In the genomic region with DNA sequence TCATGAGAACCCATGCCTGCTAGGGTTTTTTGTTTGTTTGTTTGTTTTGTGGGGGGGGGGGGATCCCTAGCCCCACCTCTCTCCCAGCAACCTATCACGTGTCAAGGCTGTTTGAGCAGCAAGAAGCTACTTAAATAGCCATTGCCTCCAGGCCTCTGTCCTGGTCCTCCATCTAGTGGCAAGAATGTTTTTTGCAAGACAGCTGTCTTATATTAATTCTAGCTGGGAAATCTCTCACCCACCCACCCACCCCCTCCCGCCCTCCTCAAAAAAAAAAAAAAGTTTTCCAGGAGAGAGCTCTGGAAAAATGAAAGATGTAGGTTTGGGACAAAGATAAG, we compare ENCODE assay signal across 7 mouse cellular contexts. TPM values are rescaled to one million over a fixed set of nuclear protein-coding genes. Genes with fewer than 3 reads are reported as not detected.
DNase-seq lines count a peak whose midpoint lies in the region; ATAC-seq and TF ChIP-seq lines count a peak whose summit lies in the region.

No protein-coding gene starts in this region.

- DNase-seq in liver, adult 2 months (ENCODE audit: extremely low read depth, low read depth, low spot score), result peak; percentile 22
- peak; percentile 64 for DNase-seq in forelimb bud, embryonic 11.5 days (ENCODE audit: low read depth, low spot score)
- DNase-seq in left cerebral cortex, postnatal 4 days, result peak; percentile 33
- DNase-seq in B cell, adult 2 months, result no peak

- intact Hi-C loops in left cerebral cortex, postnatal 4 days (cut with DNase I), result no loop called here

- no peaks in the 10 kb centered on the region for H3K79me2 ChIP-seq in liver, adult 2 months (ENCODE audit: control insufficient read depth, insufficient read depth, low read length)

- no peak overlapping the region for H3K27ac ChIP-seq in liver, adult 2 months (replicated peaks; ENCODE audit: insufficient read depth, low read depth, low read length)
- H3K27ac ChIP-seq in liver, embryonic 12.5 days, result no peak overlapping the region
- H3K27ac ChIP-seq in cortical plate, adult 2 months (ENCODE audit: insufficient read depth, low read length), result no peak overlapping the region
- H3K27ac ChIP-seq in neural tube, embryonic 15.5 days (replicated peaks), result no peak overlapping the region

- no peak for TF ChIP-seq CTCF in liver, adult 2 months (IDR thresholded peaks at IDR 0.05; ENCODE audit: low read depth, low read length)
- TF ChIP-seq CTCF in cortical plate, adult 2 months (IDR thresholded peaks at IDR 0.05; ENCODE audit: extremely low read depth, insufficient read depth, low read length), result peak; percentile 24; the same call in 1 of the 2 replicates

- no peak overlapping the region for H3K9ac ChIP-seq in liver, adult 2 months (ENCODE audit: low read depth, low read length)
- no peak overlapping the region for H3K9ac ChIP-seq in liver, embryonic 12.5 days
- H3K9ac ChIP-seq in neural tube, embryonic 15.5 days (replicated peaks), result no peak overlapping the region

- ATAC-seq in liver, embryonic 12.5 days, result no peak
- peak; percentile 91 for ATAC-seq in neural tube, embryonic 15.5 days (ENCODE audit: low FRiP score)

- H3K4me3 ChIP-seq in liver, adult 2 months (ENCODE audit: insufficient read depth, low read depth, low read length), result no peak overlapping the region
- H3K4me3 ChIP-seq in liver, embryonic 12.5 days, result no peak overlapping the region
- no peak overlapping the region for H3K4me3 ChIP-seq in cortical plate, adult 2 months (ENCODE audit: insufficient read depth, low read length)
- H3K4me3 ChIP-seq in neural tube, embryonic 15.5 days (replicated peaks), result no peak overlapping the region

- 30% methylated on average over 2 of the region's 2 CpGs for WGBS in liver, adult 2 months
- 21% methylated on average over 2 of the region's 2 CpGs for WGBS in liver, embryonic 12.5 days (ENCODE audit: insufficient replicate concordance)
- WGBS in neural tube, embryonic 15.5 days, result 30% methylated on average over 2 of the region's 2 CpGs

- H3K9me3 ChIP-seq in liver, embryonic 12.5 days (replicated peaks), result no peaks in the 10 kb centered on the region
- H3K9me3 ChIP-seq in neural tube, embryonic 15.5 days (replicated peaks), result no peaks in the 10 kb centered on the region

- no peaks in the 10 kb centered on the region for H3K27me3 ChIP-seq in liver, adult 2 months (ENCODE audit: control insufficient read depth, insufficient read depth, low read length)
- H3K27me3 ChIP-seq in liver, embryonic 12.5 days (replicated peaks), result 0 out of 2 replicates have a peak, but pooled peaks cover 3% of the 10 kb centered on the region
- H3K27me3 ChIP-seq in neural tube, embryonic 15.5 days (replicated peaks), result no peaks in the 10 kb centered on the region

- H3K4me1 ChIP-seq in liver, adult 2 months (ENCODE audit: control insufficient read depth, insufficient read depth, low read length), result no peaks in the 10 kb centered on the region
- H3K4me1 ChIP-seq in liver, embryonic 12.5 days, result no peaks in the 10 kb centered on the region
- 0 out of 2 replicates have a peak, but pooled peaks cover 1% of the 10 kb centered on the region for H3K4me1 ChIP-seq in cortical plate, adult 2 months (ENCODE audit: control insufficient read depth, insufficient read depth, low read length)
- H3K4me1 ChIP-seq in neural tube, embryonic 15.5 days, result no peaks in the 10 kb centered on the region

- H3K4me2 ChIP-seq in liver, embryonic 12.5 days, result no peak overlapping the region
- no peak overlapping the region for H3K4me2 ChIP-seq in neural tube, embryonic 15.5 days

- H3K36me3 ChIP-seq in liver, adult 2 months (ENCODE audit: control insufficient read depth, insufficient read depth, low read length), result no peaks in the 10 kb centered on the region
- no peaks in the 10 kb centered on the region for H3K36me3 ChIP-seq in liver, embryonic 12.5 days
- H3K36me3 ChIP-seq in neural tube, embryonic 15.5 days, result no peaks in the 10 kb centered on the region

- TF ChIP-seq POLR2A in liver, adult 2 months (IDR thresholded peaks at IDR 0.05; ENCODE audit: extremely low read depth, insufficient read depth, low read length), result no peak
- no peak for TF ChIP-seq POLR2A in cortical plate, adult 2 months (IDR thresholded peaks at IDR 0.05; ENCODE audit: extremely low read depth, insufficient read depth, low read length)

RNA-seq across cellular contexts. Expression of gene Cetn2, which starts 9.8 kb away (rescaled TPM):
- 14.6 and 19.4 TPM in 2 replicates for total RNA-seq in liver, adult 2 months (2014; rRNA removed)
- 3.2 and 3.9 TPM in 2 replicates for polyA plus RNA-seq in liver, adult 2 months (2012; rRNA removed)
- 41.1 and 45.9 TPM in 2 replicates for polyA plus RNA-seq in liver, embryonic 12.5 days (2016; fragmentation: Nextera tagmentation; extraction: Ambion mirVana)
- polyA plus RNA-seq in cortical plate, adult 2 months (2012; rRNA removed), result 41.4 and 44.3 TPM in 2 replicates
- total RNA-seq in left cerebral cortex, postnatal 4 days (2021), result 10 to 100 TPM; 46.3 to 49.9 TPM
- 62.8 and 65.6 TPM in 2 replicates for polyA plus RNA-seq in neural tube, embryonic 15.5 days (2015; fragmentation: Nextera tagmentation; extraction: Ambion mirVana)

RNA-seq across cellular contexts. Expression of gene Nsdhl, which starts 10.0 kb away (rescaled TPM):
- 26.0 and 35.0 TPM in 2 replicates for total RNA-seq in liver, adult 2 months (2014; rRNA removed)
- 51.8 and 61.0 TPM in 2 replicates for polyA plus RNA-seq in liver, adult 2 months (2012; rRNA removed)
- 21.0 and 24.4 TPM in 2 replicates for polyA plus RNA-seq in liver, embryonic 12.5 days (2016; fragmentation: Nextera tagmentation; extraction: Ambion mirVana)
- polyA plus RNA-seq in cortical plate, adult 2 months (2012; rRNA removed), result 32.1 and 36.4 TPM in 2 replicates
- 10 to 100 TPM; 62.5 to 65.4 TPM for total RNA-seq in left cerebral cortex, postnatal 4 days (2021)
- 45.3 and 50.8 TPM in 2 replicates for polyA plus RNA-seq in neural tube, embryonic 15.5 days (2015; fragmentation: Nextera tagmentation; extraction: Ambion mirVana)

Comparison
In these comparisons a context has a peak if more than half of its experiments do, and no peak if none do; other contexts are left out.
1. DNase-seq: peak in liver, adult 2 months (single experiment), forelimb bud, embryonic 11.5 days (single experiment) and left cerebral cortex, postnatal 4 days (single experiment); none in B cell, adult 2 months (0 of 2).